Mouse (Mus musculus) embryonic facial prominence, embryonic 14.5 days (tissue): ENCODE data around the gene Peak1. TPM values are rescaled to one million over a fixed set of nuclear protein-coding genes. Genes with fewer than 3 reads are reported as not detected.

Experiments
- ATAC-seq: fragments of 200-750 bp; cut with Nextera tagmentation; 2 replicates; pipeline ENCODE4 v1.8.0; 2017; ENCODE audit warnings: low read depth, moderate number of reproducible peaks, moderate TSS enrichment
- DNase-seq: peaks from one replicate; pipeline ENCODE4 v3.0.0-alpha.2; 2015; ENCODE audit warnings: low spot score
- H3K27ac ChIP-seq: fragments of 300-500 bp; sonication (generic); replicated peaks from 2 replicates; pipeline ENCODE4 v1.5.1; 2014; ENCODE audit warnings: low read depth, mild to moderate bottlenecking, low read length, moderate library complexity
- H3K27me3 ChIP-seq: fragments of 300-500 bp; sonication (generic); replicated peaks from 2 replicates; pipeline ENCODE4 v1.6.1; 2014; ENCODE audit warnings: low read length; ENCODE audit not compliant: control insufficient read depth, insufficient read depth
- H3K36me3 ChIP-seq: fragments of 300-500 bp; sonication (generic); 2 replicates; pipeline ENCODE4 v1.6.1; 2014; ENCODE audit warnings: low read length, mixed read lengths; ENCODE audit not compliant: control insufficient read depth, insufficient read depth
- H3K4me1 ChIP-seq: fragments of 300-500 bp; sonication (generic); 2 replicates; pipeline ENCODE4 v1.6.1; 2014; ENCODE audit warnings: antibody characterized with exemption, low read length; ENCODE audit not compliant: control insufficient read depth, insufficient read depth
- H3K4me2 ChIP-seq: fragments of 300-500 bp; sonication (generic); 2 replicates; pipeline ENCODE4 v1.6.1; 2014; ENCODE audit warnings: low read depth, mild to moderate bottlenecking, low read length, moderate library complexity, mixed read lengths
- H3K4me3 ChIP-seq: fragments of 300-500 bp; sonication (generic); 2 replicates; pipeline ENCODE4 v1.5.1; 2014; ENCODE audit warnings: low read depth, mild to moderate bottlenecking, low read length
- H3K9ac ChIP-seq: fragments of 300-500 bp; sonication (generic); 2 replicates; pipeline ENCODE4 v1.6.1; 2014; ENCODE audit warnings: low read depth, mild to moderate bottlenecking, low read length, moderate library complexity, mixed read lengths
- H3K9me3 ChIP-seq: fragments of 300-500 bp; sonication (generic); 2 replicates; pipeline ENCODE4 v1.6.1; 2016; ENCODE audit warnings: low read length; ENCODE audit not compliant: control insufficient read depth
- WGBS: fragments of 180-500 bp; shearing (Covaris S2); extraction: QIAGEN DNeasy Blood & Tissue Kit; methylation state at CpG from one replicate; pipeline ENCODE4 v1.1.7; 2014; 5-methylcytosine and 5-hydroxymethylcytosine counted together
- polyA plus RNA-seq: library from polyadenylated mRNA; unstranded; fragments of >200 nt; fragmentation: Nextera tagmentation; extraction: Ambion mirVana; gene quantifications from 2 replicates; pipeline ENCODE4 v1.2.1, GENCODE M21; 2014

Peak1 gene
- polyA plus RNA-seq, 1 experiment from 2014 or later = 15.8 TPM

DNA sequence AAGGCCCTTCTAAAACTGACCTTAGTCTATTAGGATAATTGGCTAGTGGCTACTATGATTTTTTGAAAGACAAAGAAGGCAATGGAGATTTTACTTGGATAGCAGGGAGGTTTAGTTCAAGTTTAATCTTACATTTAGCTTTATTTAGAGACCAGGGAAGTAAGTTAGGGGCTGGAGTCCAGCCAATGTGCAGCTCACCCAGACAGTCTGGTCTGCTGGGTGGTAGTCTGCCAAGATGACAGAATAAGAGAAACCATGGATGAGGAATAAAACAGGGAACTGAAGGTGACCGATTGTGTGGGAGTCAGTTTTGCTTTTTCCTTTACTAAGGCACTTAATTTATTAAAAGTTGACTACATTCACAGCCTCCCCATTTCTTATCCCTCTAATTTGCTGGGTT, 200.5 kb downstream of the Peak1 start:
- no peak overlapping the region for H3K9ac ChIP-seq
- DNase-seq = no peak
- H3K27me3 ChIP-seq = no peaks in the 10 kb centered on the region
- no peaks in the 10 kb centered on the region for H3K9me3 ChIP-seq
- no peak overlapping the region for H3K4me3 ChIP-seq
- no peak overlapping the region for H3K27ac ChIP-seq
- no peak for ATAC-seq
- WGBS = 81% methylated on average over 1 of the region's 1 CpGs
- no peaks in the 10 kb centered on the region for H3K36me3 ChIP-seq
- H3K4me1 ChIP-seq = peaks cover 11% of the 10 kb centered on the region; the same call in 1 of the 2 replicates
- H3K4me2 ChIP-seq = no peak overlapping the region

DNA sequence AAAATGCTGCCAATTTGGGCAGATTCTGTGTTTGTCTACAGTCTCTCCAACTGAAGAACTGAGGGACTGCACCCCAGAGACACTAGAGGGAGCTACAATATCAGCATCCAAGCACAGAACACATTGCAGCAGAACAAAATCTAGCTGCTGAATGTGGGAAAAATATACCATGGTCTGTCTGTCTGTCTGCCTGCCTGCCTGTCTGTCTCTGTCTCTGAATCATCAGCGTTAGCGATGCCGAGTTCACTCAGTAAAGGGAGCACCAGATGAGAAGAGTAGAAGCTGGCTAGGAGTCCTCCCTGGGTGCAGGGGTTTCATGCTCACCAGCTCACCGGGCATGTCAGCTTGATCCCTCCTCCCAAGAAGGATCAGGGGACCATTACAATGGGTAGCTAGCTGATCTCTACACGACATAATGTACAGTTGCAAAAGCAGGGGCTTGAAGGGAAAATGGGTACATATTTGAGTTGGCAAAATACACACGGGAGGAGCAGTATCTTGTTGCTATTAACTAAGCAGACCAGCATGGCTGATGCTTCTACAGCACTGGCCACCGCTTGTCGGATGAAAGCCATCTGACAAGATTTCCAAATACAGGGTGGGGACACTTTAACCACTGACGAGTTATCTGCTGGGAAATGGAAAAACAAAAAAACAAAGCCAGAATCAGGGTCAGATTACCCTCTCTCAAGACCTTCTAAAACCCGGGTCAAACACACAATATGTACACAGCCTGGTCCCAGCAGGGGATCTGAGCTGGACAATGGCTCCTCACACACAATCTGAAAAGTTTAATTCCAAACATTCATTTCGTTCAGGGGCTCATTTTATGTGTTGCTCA, 204.2 kb downstream of the Peak1 start:
- WGBS = 18% methylated on average over 11 of the region's 11 CpGs
- peaks cover 11% of the 10 kb centered on the region; the same call in 1 of the 2 replicates for H3K4me1 ChIP-seq
- no peaks in the 10 kb centered on the region for H3K36me3 ChIP-seq
- H3K9ac ChIP-seq = no peak overlapping the region
- no peaks in the 10 kb centered on the region for H3K9me3 ChIP-seq
- H3K4me3 ChIP-seq = no peak overlapping the region
- no peaks in the 10 kb centered on the region for H3K27me3 ChIP-seq
- ATAC-seq (peak; percentile 70; the same call in 1 of the 2 replicates), DNase-seq (peak; percentile 80)
- peak overlapping the region; percentile 31 for H3K4me2 ChIP-seq
- H3K27ac ChIP-seq = no peak overlapping the region

DNA sequence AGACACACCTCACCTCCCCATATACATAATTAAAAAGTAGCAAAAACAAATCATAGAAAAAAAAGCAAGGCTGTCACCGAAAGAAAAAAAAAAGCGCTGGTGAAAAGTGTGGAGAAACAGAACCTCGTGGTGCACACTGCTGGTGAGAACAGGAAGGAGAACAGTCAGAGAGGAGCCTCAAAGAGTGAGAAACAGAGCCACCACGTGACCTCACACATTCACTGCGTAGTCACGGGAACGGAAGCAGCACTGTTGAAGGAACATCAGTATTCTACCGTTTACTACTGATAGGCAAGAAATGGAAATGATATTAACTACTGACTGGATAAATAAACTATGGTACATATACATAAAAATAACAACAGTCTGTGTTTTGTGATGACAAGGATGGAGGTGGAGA, 209.1 kb downstream of the Peak1 start:
- DNase-seq = no peak
- Histone ChIP-seq H3K9me3 (no peaks in the 10 kb centered on the region), H3K27ac (no peak overlapping the region), H3K4me3 (no peak overlapping the region), H3K27me3 (no peaks in the 10 kb centered on the region), H3K36me3 (peaks cover 19% of the 10 kb centered on the region), H3K4me2 (no peak overlapping the region), H3K4me1 (peaks cover 4% of the 10 kb centered on the region; the same call in 1 of the 2 replicates), H3K9ac (no peak overlapping the region)
- 85% methylated on average over 8 of the region's 8 CpGs for WGBS
- no peak for ATAC-seq

DNA sequence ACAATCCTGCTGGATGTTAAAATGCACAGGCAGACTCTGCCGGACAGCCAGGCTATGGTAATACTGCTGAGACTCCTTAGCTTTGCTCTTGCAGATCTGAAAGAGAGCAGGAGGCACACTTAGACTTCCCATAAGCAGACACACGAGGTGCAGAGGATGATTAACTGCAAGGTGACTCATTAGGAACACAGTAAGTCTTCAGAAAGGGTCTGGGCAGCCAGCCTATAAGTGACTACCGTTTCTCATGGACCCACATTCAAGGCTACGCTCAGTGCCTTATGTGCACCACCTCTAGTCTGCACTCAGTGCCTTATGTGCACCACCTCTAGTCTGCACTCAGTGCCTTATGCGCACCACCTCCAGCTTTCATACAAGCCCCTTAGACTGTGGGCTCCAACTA, 210.4 kb downstream of the Peak1 start:
- Histone ChIP-seq H3K9ac (no peak overlapping the region), H3K4me1 (no peaks in the 10 kb centered on the region), H3K4me2 (no peak overlapping the region), H3K4me3 (no peak overlapping the region), H3K27me3 (no peaks in the 10 kb centered on the region), H3K9me3 (no peaks in the 10 kb centered on the region), H3K36me3 (peaks cover 19% of the 10 kb centered on the region), H3K27ac (no peak overlapping the region)
- WGBS = 85% methylated on average over 5 of the region's 5 CpGs
- ATAC-seq (no peak), DNase-seq (no peak)

DNA sequence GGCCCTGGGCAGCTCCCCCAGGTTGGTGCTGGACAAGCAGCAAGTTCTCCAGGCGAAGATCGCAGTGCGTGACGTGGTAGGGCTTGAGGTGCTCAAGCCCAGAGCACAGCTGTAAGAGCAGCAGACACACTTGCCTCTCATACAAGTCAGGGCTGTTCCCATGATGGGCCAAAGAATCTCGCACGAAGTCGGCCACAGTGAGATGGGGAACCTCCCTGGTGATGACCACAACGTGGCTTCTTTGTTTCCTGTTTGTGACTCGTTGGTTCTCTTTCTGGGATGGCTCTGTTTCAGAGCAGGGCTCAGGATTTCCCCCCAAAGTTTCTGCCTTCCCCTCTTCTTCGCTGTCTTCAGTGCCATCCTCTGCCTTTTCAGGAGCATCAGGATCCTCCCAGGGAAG, 210.8 kb downstream of the Peak1 start:
- H3K4me3 ChIP-seq = no peak overlapping the region
- H3K4me2 ChIP-seq = no peak overlapping the region

DNA sequence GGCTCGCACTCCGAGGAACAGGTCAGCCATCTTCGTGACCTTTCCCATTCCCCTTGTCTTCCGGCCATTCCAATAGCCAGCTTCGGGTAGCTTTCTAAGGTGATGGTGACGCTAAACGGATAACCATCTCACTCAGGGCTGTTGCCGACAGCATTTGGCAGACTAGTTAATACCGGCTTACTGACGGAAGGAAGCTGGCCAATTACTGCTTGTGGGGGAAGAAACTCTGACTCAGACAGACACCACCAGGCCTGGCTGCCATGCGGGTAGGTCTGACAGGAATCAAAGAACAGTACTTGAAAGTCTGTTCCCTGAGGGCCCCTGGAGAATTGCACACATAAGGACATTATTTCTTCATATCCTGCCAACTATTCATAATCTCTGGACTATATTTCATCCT, 212.5 kb downstream of the Peak1 start:
- H3K36me3 ChIP-seq = peaks cover 19% of the 10 kb centered on the region
- no peak overlapping the region for H3K4me3 ChIP-seq
- no peak overlapping the region for H3K9ac ChIP-seq
- ATAC-seq = no peak
- no peaks in the 10 kb centered on the region for H3K9me3 ChIP-seq
- H3K27me3 ChIP-seq = no peaks in the 10 kb centered on the region
- no peak for DNase-seq
- H3K4me1 ChIP-seq = no peaks in the 10 kb centered on the region; the same call in 1 of the 2 replicates
- no peak overlapping the region for H3K27ac ChIP-seq
- H3K4me2 ChIP-seq = no peak overlapping the region
- 77% methylated on average over 11 of the region's 11 CpGs for WGBS

More for the DNA sequence above, 210.8 kb downstream of the Peak1 start:
- Histone ChIP-seq H3K27ac (no peak overlapping the region), H3K4me1 (no peaks in the 10 kb centered on the region), H3K9ac (no peak overlapping the region), H3K36me3 (peaks cover 19% of the 10 kb centered on the region), H3K9me3 (no peaks in the 10 kb centered on the region), H3K27me3 (no peaks in the 10 kb centered on the region)
- DNase-seq (no peak), ATAC-seq (no peak)
- WGBS = 84% methylated on average over 10 of the region's 10 CpGs

DNA sequence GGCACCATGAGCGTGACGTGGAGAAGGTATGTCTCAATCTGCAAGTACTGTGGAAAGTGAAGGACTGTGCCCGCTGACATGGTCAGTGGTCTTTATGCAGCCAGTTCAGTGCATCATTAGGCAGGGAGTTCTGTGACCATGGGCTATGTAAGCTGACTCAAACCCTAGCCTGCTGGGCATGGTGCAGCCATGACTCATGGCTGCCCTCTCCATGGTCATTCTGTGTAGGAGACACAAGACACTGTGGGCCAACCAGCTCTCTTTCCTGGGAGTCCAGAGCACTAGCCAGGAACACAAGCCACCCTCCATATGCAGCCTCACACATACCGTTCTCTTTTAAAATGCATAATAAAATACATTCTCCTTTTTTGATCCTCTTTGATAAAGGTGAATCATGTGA, 213.6 kb downstream of the Peak1 start:
- Histone ChIP-seq H3K4me1 (no peaks in the 10 kb centered on the region; the same call in 1 of the 2 replicates), H3K9ac (no peak overlapping the region)
- DNase-seq = no peak

DNA sequence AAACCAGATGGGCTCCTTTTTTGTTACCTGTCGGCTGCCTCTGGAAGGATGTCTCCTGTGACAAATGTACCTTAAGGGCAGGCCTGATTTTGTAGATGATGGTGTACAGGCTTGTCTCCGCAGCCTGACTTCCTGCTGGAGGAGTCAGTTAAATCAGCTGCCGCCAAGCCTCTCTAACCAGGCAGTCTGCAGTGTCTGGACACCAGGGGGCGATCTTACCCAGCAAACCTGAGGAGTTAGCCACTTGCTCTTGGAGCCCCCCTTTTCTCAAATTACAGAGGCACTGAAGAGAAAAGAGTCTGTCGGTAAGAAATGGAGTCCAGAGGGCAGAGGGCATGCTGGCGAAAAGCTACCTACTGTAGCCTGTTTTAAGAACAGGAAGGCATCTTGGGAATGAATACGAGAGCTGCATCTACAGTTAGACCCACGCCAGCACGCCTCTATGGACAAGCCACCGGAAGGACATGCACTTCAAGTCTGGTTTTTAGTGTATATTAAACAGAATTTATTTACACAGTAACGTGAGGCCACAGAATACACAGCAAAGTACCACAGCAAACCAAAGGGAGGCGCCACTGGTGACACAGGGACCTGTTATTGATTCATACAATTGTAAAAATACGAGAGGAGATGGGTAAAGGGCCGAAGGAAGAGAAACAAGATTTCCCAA, 217.1 kb downstream of the Peak1 start:
- no peaks in the 10 kb centered on the region; the same call in 1 of the 2 replicates for H3K4me1 ChIP-seq
- 29% methylated on average over 14 of the region's 14 CpGs for WGBS
- H3K4me2 ChIP-seq = peak overlapping the region; percentile 29; the same call in 1 of the 2 replicates
- no peaks in the 10 kb centered on the region for H3K9me3 ChIP-seq
- peak; percentile 92 for DNase-seq
- H3K4me3 ChIP-seq = no peak overlapping the region
- H3K27ac ChIP-seq = no peak overlapping the region
- H3K36me3 ChIP-seq = 0 out of 2 replicates have a peak, but pooled peaks cover 5% of the 10 kb centered on the region
- peak; percentile 86 for ATAC-seq
- 0 out of 2 replicates have a peak overlapping the region, but pooled peaks have one; percentile 26 for H3K9ac ChIP-seq
- H3K27me3 ChIP-seq = no peaks in the 10 kb centered on the region

More for the DNA sequence above, 213.6 kb downstream of the Peak1 start:
- Histone ChIP-seq H3K9me3 (no peaks in the 10 kb centered on the region), H3K4me2 (no peak overlapping the region), H3K27me3 (no peaks in the 10 kb centered on the region), H3K36me3 (peaks cover 19% of the 10 kb centered on the region), H3K4me3 (no peak overlapping the region), H3K27ac (no peak overlapping the region)
- no peak for ATAC-seq
- WGBS = 93% methylated on average over 4 of the region's 4 CpGs
